Mouse (Mus musculus): ENCODE measurements around the gene Zrsr1. TPM values are rescaled to one million over a fixed set of nuclear protein-coding genes. Genes with fewer than 3 reads are reported as not detected.

The Zrsr1 gene
- polyA plus RNA-seq, 1 experiment = 3.1 TPM

DNA sequence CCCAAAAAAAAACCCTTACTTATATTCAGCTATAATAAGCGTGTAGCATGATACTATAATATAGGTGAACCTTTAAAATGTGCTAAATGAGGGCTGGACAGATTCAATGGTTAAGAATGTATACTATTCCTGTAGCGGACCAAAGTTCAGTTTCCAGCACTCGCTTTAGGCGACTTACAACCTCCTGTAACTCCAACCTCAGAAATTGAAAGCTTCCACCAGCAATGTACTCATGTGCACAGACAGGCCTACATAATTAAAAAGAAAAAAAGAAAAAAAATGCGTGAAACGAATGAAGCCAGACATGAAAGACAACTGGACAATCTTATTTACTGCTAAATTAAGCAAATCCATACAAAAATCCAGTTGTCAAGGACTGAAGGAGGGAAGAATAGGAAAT is 11.0 kb downstream of the Zrsr1 start:
- H3K27me3 ChIP-seq (replicated peaks) = no peaks in the 10 kb centered on the region
- peak overlapping the region; percentile 23 for H3K4me3 ChIP-seq (replicated peaks)
- peaks cover 46% of the 10 kb centered on the region for H3K4me1 ChIP-seq
- H3K36me3 ChIP-seq (replicated peaks; ENCODE audit: low read length) = peaks cover 24% of the 10 kb centered on the region
- TF ChIP-seq GATA1 (IDR thresholded peaks at IDR 0.05; ENCODE audit: borderline replicate concordance, low read length) = no peak
- TF ChIP-seq FLI1 (IDR thresholded peaks at IDR 0.05; ENCODE audit: low read length) = no peak
- H3K9me3 ChIP-seq = no peaks in the 10 kb centered on the region

- no peak for TF ChIP-seq FLI1 (IDR thresholded peaks at IDR 0.05; ENCODE audit: low read length)
- no peak for TF ChIP-seq GATA1 (IDR thresholded peaks at IDR 0.05; ENCODE audit: borderline replicate concordance, low read length)
- Histone ChIP-seq H3K9me3 (no peaks in the 10 kb centered on the region), H3K4me1 (peaks cover 30% of the 10 kb centered on the region), H3K36me3 (replicated peaks; ENCODE audit: low read length) (no peaks in the 10 kb centered on the region), H3K27me3 (replicated peaks) (no peaks in the 10 kb centered on the region), H3K4me3 (replicated peaks) (no peak overlapping the region)
Measured at GRCm38 (mm10) chr11:22985510-22985909, 13.7 kb downstream of the Zrsr1 start.

DNA sequence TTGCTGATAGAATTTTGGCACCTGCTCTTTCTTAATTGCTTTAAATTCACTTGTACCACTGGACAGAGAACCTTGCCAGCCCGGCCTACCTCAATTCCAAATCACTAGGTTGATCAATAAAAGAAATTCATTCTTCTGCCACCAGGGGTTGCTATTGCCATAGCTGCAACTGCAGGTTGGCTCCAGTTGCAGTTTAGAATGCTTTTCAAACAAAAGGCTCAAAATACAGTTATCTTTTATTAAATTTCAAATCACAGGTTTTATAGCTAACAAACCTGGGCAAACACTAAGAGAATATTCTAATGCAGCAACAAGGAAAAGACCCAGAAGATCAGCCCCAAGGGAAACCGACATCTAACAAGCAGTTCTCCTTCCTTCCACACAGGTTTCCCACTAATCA is 15.6 kb downstream of the Zrsr1 start:
- Histone ChIP-seq H3K36me3 (replicated peaks; ENCODE audit: low read length) (peaks cover 5% of the 10 kb centered on the region), H3K4me3 (replicated peaks) (no peak overlapping the region), H3K27me3 (replicated peaks) (no peaks in the 10 kb centered on the region), H3K9me3 (no peaks in the 10 kb centered on the region), H3K4me1 (peaks cover 29% of the 10 kb centered on the region)
- no peak for TF ChIP-seq GATA1 (IDR thresholded peaks at IDR 0.05; ENCODE audit: borderline replicate concordance, low read length)
- TF ChIP-seq FLI1 (IDR thresholded peaks at IDR 0.05; ENCODE audit: low read length) = no peak

- Histone ChIP-seq H3K4me1 (peaks cover 22% of the 10 kb centered on the region), H3K9me3 (no peaks in the 10 kb centered on the region), H3K4me3 (replicated peaks) (peak overlapping the region; percentile 98), H3K36me3 (replicated peaks; ENCODE audit: low read length) (peaks cover 26% of the 10 kb centered on the region), H3K27me3 (replicated peaks) (no peaks in the 10 kb centered on the region)
- TF ChIP-seq GATA1 (IDR thresholded peaks at IDR 0.05; ENCODE audit: borderline replicate concordance, low read length) (no peak), FLI1 (IDR thresholded peaks at IDR 0.05; ENCODE audit: low read length) (no peak)
Measured at GRCm38 (mm10) chr11:22989786-22990185, 18.0 kb downstream of the Zrsr1 start.

DNA sequence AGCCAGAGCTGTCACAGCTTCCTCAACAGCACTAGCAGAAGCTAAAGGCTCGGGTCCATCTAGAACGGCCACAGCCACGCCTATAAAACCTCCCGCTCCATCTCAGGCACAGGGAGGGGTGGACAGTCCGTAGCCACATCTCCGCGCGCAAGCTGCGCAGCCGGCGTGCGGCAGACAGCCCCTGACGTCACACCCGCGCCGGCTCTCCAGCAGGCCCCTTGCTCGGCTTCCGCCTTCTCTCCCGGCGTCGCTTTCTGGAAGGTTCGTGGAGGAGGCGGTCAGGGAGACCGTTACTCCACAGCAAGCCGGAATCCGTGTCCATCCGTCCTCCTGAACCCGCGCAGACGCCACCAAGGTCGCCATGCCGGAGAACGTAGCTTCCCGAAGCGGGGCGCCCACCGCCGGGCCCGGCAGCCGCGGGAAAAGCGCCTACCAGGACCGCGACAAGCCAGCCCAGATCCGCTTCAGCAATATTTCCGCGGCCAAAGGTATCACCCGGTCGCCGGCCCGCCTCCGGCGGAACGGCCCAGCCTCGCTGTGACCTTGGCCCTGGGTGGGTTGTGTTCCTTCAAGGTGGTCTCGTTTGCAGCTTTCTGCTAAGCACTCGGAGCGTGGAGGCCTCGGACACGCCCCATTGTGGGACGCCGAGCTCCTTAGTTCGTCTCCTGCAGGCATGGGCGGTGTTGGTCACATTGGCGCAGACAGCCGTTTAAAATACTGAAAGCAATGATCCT is 18.8 kb downstream of the Zrsr1 start, which contains the start of gene Cct4:
Gene Cct4, plus strand, starts transcription at position 127 of the 734 bp plus-strand sequence.
- peaks cover 19% of the 10 kb centered on the region for H3K4me1 ChIP-seq
- 0 out of 2 replicates have a peak, but pooled peaks have one; percentile 29 for TF ChIP-seq FLI1 (IDR thresholded peaks at IDR 0.05; ENCODE audit: low read length)
- TF ChIP-seq GATA1 (IDR thresholded peaks at IDR 0.05; ENCODE audit: borderline replicate concordance, low read length) = no peak

GRCm38 (mm10) chr11:22991218-22991835 is 19.5 kb downstream of the Zrsr1 start:
- H3K9me3 ChIP-seq = no peaks in the 10 kb centered on the region
- H3K36me3 ChIP-seq (replicated peaks; ENCODE audit: low read length) = peaks cover 42% of the 10 kb centered on the region
- peaks cover 19% of the 10 kb centered on the region for H3K4me1 ChIP-seq
- peak overlapping the region; percentile 98 for H3K4me3 ChIP-seq (replicated peaks)
- no peaks in the 10 kb centered on the region for H3K27me3 ChIP-seq (replicated peaks)
- no peak for TF ChIP-seq FLI1 (IDR thresholded peaks at IDR 0.05; ENCODE audit: low read length)
- no peak for TF ChIP-seq GATA1 (IDR thresholded peaks at IDR 0.05; ENCODE audit: borderline replicate concordance, low read length)

More for the DNA sequence above, 18.8 kb downstream of the Zrsr1 start, which contains the start of gene Cct4:
- H3K9me3 ChIP-seq = no peaks in the 10 kb centered on the region
- H3K36me3 ChIP-seq (replicated peaks; ENCODE audit: low read length) = peaks cover 34% of the 10 kb centered on the region
- H3K27me3 ChIP-seq (replicated peaks) = no peaks in the 10 kb centered on the region
- H3K4me3 ChIP-seq (replicated peaks) = peak within 1 kb of the TSS; percentile 98

DNA sequence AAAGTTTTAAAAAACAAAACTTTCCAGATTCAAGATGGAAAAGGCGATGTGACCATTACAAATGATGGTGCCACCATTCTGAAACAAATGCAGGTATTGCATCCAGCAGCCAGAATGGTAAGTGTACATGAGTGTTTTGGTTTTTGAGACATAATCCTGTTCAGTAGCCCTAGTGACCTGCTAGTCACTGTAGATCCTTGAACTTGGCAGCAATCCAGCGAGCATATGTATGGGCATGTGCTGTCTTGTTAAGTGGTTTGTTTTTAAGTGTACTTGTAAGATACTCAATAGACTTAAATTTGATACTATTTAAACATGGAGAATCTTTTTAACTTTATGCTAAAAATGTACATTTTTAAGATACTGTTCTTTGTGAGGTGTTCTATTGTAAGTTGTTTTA is 22.5 kb downstream of the Zrsr1 start:
- Histone ChIP-seq H3K9me3 (no peaks in the 10 kb centered on the region), H3K36me3 (replicated peaks; ENCODE audit: low read length) (peaks cover 70% of the 10 kb centered on the region), H3K4me3 (replicated peaks) (no peak overlapping the region), H3K27me3 (replicated peaks) (no peaks in the 10 kb centered on the region), H3K4me1 (peaks cover 18% of the 10 kb centered on the region)
- no peak for TF ChIP-seq GATA1 (IDR thresholded peaks at IDR 0.05; ENCODE audit: borderline replicate concordance, low read length)
- TF ChIP-seq FLI1 (IDR thresholded peaks at IDR 0.05; ENCODE audit: low read length) = no peak

- TF ChIP-seq FLI1 (IDR thresholded peaks at IDR 0.05; ENCODE audit: low read length) = no peak
- no peak for TF ChIP-seq GATA1 (IDR thresholded peaks at IDR 0.05; ENCODE audit: borderline replicate concordance, low read length)
- Histone ChIP-seq H3K9me3 (no peaks in the 10 kb centered on the region), H3K4me3 (replicated peaks) (no peak overlapping the region), H3K36me3 (replicated peaks; ENCODE audit: low read length) (peaks cover 82% of the 10 kb centered on the region), H3K27me3 (replicated peaks) (no peaks in the 10 kb centered on the region), H3K4me1 (peaks cover 12% of the 10 kb centered on the region)
Measured at GRCm38 (mm10) chr11:22995461-22995860, 23.7 kb downstream of the Zrsr1 start.

- H3K4me3 ChIP-seq (replicated peaks) = no peak overlapping the region
- TF ChIP-seq GATA1 (IDR thresholded peaks at IDR 0.05; ENCODE audit: borderline replicate concordance, low read length) (no peak), FLI1 (IDR thresholded peaks at IDR 0.05; ENCODE audit: low read length) (no peak)
Measured at GRCm38 (mm10) chr11:22998308-22998707, 26.5 kb downstream of the Zrsr1 start.

GRCm38 (mm10) chr11:23005276-23005675 is 33.5 kb downstream of the Zrsr1 start:
- H3K4me1 ChIP-seq = peaks cover 11% of the 10 kb centered on the region
- H3K27me3 ChIP-seq (replicated peaks) = no peaks in the 10 kb centered on the region
- H3K36me3 ChIP-seq (replicated peaks; ENCODE audit: low read length) = peaks cover 54% of the 10 kb centered on the region
- TF ChIP-seq GATA1 (IDR thresholded peaks at IDR 0.05; ENCODE audit: borderline replicate concordance, low read length) (no peak), FLI1 (IDR thresholded peaks at IDR 0.05; ENCODE audit: low read length) (no peak)
- no peak overlapping the region for H3K4me3 ChIP-seq (replicated peaks)
- no peaks in the 10 kb centered on the region for H3K9me3 ChIP-seq

More at GRCm38 (mm10) chr11:22998308-22998707, 26.5 kb downstream of the Zrsr1 start:
- H3K9me3 ChIP-seq = no peaks in the 10 kb centered on the region
- peaks cover 99% of the 10 kb centered on the region for H3K36me3 ChIP-seq (replicated peaks; ENCODE audit: low read length)
- H3K27me3 ChIP-seq (replicated peaks) = no peaks in the 10 kb centered on the region
- H3K4me1 ChIP-seq = no peaks in the 10 kb centered on the region; the same call in 1 of the 2 replicates

Data from megakaryocyte, embryonic 14.5 days (primary cell).